Mouse (Mus musculus): Measurements from ENCODE around the gene Got2.
"Not testable (repeated sequence)": the region's sequence is repeated elsewhere in the genome, so short reads cannot be mapped to it uniquely, and the experiment has no call there.

Got2 gene

DNA sequence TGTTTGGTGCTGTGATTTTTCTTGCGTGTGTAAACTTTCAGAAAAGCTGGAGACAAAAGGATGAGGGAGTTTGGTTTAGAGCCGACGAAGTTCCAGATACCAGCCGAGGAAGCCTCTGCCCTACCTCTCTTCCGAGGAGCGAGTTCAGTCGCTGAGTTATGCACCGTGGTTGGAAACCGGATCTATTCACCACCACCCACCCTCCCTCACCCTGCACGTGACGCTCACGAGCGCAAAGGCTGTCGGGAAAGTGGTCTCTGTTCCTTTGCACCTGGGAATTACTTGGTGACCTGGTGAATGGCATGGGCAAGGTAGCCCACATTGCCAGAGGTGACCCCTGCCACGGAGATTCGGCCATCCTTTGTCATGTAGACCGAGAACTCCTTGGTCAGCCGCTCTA is 23.5 kb downstream of the Got2 start:
- DNase-seq: not testable (repeated sequence)

GRCm38 (mm10) chr8:95863761-95864440 is 24.4 kb downstream of the Got2 start:
- DNase-seq: not testable (repeated sequence)

- no peak for DNase-seq
These were observed 34.2 kb downstream of the Got2 start for GRCm38 (mm10) chr8:95854174-95854573.

GRCm38 (mm10) chr8:95853102-95853843 is 35.1 kb downstream of the Got2 start, which contains the start of gene Slc38a7:
TSS of gene Slc38a7 (minus strand) at chr8:95853539.
- peak; percentile 62 for DNase-seq

DNA sequence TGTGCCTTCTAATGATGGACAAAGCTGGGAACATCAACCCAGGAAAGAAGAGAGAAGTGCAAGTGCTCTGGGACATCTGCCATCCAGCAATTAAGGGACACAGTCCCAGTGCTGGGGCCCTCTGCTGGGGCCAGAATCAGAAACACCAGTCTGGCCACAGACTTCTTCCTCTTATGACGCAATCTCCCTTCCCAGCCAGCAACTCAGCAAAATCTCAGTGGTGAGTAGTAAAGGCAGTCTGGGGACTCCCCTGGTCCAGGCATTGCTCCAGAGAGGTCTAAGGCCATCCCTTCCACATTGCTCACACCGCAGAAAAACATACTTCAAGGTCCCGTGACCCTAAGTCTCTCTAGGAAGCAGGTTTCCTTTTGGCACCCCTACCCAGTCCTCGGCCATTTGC is 36.1 kb downstream of the Got2 start:
- no peak for DNase-seq

GRCm38 (mm10) chr8:95850326-95850725 is 38.0 kb downstream of the Got2 start:
- no peak for DNase-seq

DNA sequence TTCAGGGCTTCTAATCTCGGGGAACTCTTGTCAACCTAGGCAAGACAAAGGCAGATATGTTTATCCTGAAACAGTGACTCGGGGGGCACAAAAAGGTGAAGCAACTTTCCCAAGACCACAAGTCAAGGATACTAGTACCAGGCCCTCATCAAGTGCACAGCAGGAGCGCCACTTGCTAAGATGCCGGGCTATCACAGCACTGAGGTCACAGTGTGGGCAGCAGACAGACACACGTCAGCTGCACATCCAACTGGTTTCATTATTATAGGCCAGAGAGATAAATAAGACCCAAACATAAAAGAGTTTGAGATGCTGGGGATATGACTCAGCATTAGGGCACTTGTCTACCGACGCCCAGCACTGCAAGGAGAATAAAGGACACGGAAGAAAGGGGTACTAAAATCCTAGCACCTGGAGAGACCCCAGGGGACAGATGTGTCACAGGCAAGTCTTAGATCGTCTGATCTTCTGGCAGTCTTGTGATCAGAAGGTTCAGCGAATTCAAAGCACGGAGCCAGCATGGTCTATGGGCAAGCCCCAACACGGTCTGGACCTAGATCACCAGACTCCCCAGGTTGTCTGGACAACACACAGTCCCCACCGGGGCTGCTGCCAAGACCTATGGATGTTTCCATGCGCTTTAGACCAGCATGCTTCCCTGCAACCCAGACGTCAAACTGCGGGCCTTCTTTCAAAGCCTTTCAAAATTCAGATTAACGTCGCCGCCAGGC is 39.4 kb downstream of the Got2 start:
- DNase-seq: no peak

- no peak for DNase-seq
These were observed 40.2 kb downstream of the Got2 start for GRCm38 (mm10) chr8:95848061-95848551.

- no peak for DNase-seq
These were observed 43.3 kb downstream of the Got2 start for GRCm38 (mm10) chr8:95845026-95845425.

GRCm38 (mm10) chr8:95843968-95844367 is 44.4 kb downstream of the Got2 start:
- DNase-seq: no peak

GRCm38 (mm10) chr8:95841436-95841835 is 46.9 kb downstream of the Got2 start:
- DNase-seq: no peak

- no peak for DNase-seq
These were observed 49.1 kb downstream of the Got2 start for GRCm38 (mm10) chr8:95839289-95839688.

- no peak for DNase-seq
These were observed 51.1 kb downstream of the Got2 start for GRCm38 (mm10) chr8:95837266-95837665.

DNA sequence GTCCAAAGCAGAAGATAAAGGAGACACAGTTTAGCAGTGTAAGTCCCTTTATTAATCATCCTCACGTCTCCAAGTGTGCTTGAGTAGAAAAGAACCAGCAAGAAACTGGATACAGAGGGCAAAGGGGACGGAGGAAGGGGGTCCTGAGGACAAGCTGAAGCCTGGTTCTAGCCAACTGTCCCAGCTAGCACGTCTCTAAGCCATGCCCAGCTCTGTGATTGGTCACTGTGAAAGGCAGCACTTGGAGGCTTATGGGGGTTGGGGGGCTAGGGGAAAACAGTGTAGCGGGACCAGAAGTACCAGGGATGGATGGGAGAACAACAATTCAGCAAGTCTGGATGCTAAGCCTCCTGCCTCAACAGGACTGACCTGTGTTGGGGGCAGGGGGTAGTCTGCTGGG is 52.5 kb downstream of the Got2 start:
- no peak for DNase-seq

DNA sequence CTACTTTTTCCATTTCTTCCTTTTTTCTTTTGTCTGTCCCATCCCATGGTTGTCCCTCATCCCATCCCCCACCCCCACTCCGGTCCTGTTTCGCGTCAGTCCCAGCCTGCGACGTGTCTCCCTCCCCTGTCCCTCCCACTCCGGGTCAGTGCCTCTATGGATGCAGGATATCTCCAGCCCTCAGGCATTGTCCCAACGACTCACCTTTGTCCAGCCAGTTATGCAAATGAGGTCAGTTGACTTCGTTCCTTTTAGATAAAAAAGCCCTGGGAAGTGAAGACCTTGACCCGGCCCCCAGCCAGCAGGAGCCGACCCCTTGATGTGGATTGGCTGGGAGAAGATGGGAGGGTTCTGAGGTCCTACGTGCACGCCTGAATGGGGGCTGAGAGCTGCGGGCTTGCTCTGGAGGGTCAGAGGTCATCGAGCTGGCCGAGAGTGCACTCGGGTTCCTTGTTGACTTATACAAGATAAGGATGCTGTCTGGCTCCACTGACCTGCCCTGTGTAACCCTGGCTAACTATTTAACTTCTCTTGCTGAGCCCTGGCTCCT is 54.8 kb downstream of the Got2 start:
- no peak for DNase-seq

DNA sequence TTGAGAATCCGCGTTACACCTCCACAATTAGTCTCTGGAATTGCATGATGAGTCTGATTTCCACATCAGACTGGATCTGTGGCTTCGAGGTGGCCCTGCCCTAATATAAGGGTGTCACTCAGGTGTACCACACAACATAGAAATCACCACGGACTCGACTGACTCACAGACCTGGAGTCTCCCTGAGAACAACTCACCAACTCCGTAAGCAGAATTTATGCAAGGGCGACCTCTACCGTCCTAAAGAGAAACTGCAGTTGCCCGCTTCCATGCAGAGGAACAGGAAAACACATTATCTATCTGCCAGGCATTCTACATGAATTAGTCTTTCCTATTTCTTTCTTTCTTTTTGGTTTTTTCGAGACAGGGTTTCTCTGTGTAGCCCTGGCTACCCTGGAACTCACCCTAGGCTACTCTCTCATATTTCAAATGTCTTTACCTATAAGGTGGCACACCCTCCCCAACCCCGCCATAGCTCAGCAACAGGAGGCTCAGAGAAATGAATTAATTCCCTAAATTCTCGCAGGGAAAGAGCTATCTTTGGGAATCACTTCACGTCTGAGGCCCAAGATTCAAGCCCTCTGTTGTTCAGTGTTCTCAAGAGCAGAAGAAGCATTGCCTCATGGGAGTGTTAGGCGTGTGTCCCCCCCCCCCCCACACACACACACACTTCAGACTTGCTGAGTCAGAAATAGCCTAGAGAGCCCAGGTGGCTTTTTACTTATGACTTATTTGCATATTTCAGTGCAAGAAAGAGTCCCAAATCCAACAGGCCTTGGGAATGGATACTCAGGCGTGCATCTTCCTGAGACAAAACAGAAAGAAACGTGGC is 55.5 kb downstream of the Got2 start:
- peak; percentile 86 for DNase-seq

DNA sequence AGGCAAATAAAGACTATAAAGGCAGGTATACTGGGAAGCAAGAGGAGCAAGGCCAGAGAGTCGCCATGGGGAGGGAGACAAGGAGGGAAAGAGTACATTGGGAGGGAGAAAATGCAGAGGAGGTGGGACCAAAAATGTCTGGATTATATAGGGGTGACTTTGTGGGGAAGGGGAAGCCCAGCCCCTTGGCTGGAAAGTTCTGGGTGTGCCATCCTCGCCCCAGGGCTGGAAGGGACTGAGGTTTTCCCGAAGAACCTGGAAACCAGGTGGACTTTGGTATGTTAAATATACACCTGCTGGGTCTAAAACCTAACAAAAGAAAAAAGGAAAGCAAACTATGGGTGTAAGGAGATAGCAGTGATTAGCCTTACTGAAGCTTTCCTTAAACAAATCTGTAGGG is 58.2 kb downstream of the Got2 start:
- DNase-seq: no peak

- not testable (repeated sequence) for DNase-seq
These were observed 63.2 kb downstream of the Got2 start, which contains the start of gene Sap18b for GRCm38 (mm10) chr8:95825162-95825561. TSS of gene Sap18b (plus strand) at chr8:95825346.

- no peak for DNase-seq
These were observed 65.6 kb downstream of the Got2 start for GRCm38 (mm10) chr8:95822699-95823098.

DNA sequence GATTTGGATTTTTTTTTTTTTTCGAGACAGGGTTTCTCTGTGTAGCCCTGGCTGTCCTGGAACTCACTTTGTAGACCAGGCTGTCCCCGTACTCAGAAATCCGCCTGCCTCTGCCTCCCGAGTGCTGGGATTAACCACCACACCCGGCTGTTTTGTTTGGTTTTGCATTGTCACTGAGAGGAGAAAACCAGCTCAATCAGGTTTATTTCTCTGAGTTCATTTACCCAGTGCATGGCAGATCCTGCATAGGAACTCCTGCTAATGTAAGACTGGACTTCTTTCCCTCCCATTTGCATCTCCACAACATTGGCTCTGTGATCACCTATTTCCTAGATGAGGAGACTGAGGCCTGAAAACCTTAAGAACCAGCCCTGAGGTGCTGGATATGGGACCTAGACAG is 66.3 kb downstream of the Got2 start:
- no peak for DNase-seq

DNA sequence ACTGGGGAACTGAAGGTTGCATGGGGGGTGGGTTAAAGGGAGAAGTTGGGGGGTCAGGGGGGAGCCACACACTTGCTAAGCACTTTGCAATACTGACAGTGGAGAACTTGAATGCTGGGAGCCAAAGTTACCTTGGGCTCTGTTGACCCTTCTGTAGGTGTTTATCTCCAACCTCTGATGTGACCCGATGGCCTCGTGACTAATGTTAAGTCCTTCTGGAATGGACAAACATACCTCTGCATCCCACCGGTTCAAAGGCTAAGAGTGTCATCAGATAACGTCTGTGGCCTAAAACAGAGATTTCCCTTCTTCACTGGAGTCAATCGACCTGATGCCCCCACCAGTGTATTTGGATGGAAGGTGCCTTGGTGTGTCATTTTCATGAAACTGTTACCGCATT is 67.1 kb downstream of the Got2 start:
- no peak for DNase-seq

GRCm38 (mm10) chr8:95818211-95818610 is 70.1 kb downstream of the Got2 start:
- no peak for DNase-seq
